Mouse (Mus musculus) frontal cortex, postnatal 25 days (tissue): ENCODE measurements around the gene 4930452B06Rik.
"Not testable (repeated sequence)": the region's sequence is repeated elsewhere in the genome, so short reads cannot be mapped to it uniquely, and the experiment has no call there.

Experiments
- DNase-seq, 2 experiments: peaks; one replicate each; pipeline ENCODE4 v3.0.0; 2022; ENCODE audit warnings: low spot score in 2 of 2

The 4930452B06Rik gene

DNA sequence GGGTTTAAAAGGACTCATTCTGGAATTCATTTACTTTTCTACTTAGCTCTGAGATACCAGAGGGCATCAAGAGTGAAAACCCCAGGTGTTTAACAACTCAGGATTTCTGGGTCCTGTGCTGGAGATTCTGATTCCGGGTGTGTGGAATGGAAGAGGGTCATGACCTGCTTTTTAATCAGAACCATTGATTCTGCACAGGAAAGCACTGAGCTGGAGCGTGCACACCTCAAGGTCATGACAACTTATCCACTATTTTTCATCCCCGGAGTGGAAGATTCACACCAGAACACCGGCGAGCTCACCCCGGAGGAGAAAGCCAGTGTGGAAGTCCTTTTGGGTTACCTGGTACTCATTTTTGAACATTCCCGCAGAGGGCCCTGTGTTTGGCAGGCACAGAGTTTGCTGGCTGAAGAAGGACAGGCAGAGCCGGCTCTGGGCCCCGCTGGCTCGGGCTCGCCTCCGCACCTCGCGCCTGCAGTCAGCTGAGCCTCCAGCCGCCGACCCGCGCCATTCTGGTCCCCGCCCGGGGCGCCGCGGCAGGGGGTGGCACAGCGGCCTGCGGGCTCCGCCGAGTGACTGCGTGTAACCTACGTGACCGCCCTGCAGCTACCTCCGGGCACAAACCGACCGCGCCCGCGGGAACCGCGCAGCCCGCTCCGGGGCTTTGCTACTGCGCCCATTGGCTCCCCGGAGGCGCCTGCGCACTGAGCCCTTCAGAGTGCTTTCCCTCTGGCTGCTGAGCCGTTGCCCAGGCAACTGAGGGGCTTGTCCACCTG, at the start of gene 4930452B06Rik:
Gene 4930452B06Rik (minus strand): TSS at position 605 of the 776 bp plus-strand sequence.
- peak; percentile 62 to 65 for DNase-seq

DNA sequence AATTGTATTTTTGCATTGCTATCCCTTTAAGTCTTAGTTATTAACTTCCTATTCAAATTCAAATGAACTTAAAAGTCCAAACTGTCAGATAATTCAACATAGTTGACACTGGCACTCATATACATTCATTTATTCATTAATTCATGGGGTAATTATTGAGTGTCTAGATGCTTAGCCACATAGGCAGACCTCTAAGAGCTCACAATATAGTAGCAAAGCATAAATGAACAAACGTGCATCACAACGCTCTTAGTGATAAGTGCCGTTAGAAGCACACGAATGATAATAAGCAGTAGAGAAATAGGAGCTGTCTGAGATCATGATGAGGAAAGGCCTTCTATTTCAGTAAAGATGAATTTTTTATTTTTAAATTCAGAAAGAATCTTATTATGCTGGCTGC, 46.6 kb upstream of the 4930452B06Rik start:
- DNase-seq, result no peak

DNA sequence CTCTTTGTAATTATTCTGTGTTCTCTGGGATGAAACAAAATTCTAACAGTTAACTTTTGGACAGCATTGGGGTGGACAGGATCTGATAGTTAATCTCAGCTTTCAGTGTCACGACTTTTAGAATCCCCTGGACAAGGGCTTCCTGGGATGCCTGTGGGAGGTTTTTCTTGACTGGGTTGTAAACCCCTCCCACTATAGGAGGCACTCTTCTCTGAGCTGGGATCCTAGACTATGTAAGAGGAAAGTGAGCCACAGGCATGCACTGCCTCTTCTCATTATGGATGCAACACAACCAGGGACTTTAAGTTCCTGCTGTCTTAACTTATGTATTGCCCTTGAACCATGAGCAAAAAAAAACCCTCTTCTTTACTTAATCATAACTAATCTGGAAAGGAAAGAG, 23.4 kb upstream of the 4930452B06Rik start:
- DNase-seq, result no peak

DNA sequence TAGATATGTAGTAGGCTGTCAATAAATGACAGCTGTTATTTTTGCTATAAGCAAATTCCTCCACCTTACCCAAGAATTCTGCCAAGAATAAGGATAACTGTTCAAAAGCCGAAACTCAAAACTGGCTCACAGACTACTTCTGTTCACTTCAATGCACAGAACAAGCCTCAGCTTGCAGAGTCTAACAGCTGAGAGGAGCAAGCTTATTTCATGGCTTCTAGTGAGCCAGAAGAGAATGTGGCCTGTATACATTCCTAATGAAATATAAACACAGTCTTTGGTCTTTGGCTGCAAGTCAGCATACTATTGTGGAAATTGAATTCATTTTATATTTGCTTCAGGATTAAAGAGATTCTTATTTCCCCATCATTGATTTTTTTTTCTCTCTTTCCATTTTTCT, 22.4 kb upstream of the 4930452B06Rik start:
- no peak for DNase-seq

DNA sequence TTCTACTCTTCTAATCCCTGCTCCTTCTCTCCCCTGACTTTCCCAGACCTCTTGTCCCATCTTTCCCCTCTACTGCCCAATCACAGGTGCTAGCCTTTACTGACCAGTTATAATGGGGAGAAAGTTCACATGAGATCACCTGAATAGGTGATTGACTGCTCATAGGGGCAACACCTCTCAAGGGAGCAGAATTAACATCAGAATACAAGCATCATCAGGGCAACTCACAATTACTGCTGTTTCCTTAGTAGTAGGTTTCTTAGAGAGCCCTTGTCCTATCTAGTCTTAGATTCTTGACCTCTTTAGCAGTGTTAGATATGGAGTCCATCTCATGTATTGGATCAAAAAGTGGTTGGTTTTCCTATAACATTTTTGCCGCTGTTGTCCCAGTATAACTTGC, 20.1 kb upstream of the 4930452B06Rik start:
- no peak for DNase-seq

DNA sequence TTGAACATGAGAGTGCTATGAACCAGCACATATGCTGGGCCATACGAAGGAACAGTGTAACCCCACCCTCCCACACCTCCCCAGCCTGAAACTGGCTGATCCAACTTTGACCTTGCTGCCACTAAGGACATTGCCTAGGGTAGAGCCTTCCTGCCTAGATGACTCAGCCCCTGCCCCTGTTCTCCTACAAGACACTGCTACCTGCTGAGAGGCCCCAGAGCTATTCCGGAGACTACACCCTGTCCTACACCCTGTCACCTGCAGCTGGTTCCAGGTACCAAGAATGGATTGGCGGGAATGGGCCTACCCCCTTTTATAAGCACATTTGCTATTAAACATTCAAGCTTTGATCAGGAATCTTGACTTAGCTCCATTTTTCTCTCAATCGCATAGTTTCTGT, 13.9 kb upstream of the 4930452B06Rik start:
- no peak for DNase-seq

DNA sequence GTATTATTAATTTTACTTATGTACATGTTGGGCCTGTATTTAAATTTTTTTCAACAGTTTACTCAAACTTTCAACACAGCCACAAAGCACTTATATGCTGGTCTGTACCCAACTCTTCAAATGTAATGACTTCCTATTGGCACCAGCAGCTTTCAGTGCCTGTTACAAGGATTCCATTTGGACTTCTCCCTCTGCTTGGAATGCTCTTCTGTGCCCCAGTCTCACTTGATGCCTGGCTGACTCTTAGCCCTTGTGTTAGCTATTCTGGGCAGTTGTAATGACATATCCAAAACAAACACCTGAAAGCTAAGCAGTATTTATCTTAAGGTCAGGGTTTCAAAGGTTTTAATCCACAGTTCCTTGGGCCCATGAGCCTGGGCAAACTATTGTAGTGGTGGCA, 5.7 kb downstream of the 4930452B06Rik start:
- no peak for DNase-seq

DNA sequence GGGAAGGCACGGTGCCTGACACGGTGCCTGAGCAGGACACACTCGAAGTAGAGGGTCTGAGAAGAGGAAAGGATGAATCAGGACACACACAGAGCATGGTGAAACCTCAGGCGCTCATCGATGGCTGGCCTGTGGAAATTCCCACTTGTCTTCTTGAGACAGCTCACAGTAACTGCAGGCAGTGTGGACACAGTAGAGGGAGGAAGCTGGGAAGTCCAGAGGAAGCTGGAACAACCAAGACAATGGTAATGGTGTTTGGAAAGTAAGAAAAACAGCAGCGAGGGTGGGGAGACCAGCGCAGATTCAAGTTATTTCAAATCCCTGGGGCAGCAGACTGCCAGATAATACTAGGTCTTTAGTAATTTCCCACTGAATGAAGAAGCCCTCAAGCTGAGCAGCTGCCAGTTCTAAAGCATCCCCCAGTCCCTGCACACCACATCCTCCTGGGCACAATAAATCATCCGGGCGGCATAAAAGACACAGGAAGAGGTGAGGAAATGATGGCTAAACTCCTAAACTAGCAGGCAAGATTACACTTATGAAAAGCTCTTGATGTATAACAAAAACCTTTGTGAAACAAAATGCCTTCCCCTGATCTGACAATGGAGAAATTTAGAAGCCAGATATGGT, 24.3 kb downstream of the 4930452B06Rik start:
- DNase-seq, result no peak

DNA sequence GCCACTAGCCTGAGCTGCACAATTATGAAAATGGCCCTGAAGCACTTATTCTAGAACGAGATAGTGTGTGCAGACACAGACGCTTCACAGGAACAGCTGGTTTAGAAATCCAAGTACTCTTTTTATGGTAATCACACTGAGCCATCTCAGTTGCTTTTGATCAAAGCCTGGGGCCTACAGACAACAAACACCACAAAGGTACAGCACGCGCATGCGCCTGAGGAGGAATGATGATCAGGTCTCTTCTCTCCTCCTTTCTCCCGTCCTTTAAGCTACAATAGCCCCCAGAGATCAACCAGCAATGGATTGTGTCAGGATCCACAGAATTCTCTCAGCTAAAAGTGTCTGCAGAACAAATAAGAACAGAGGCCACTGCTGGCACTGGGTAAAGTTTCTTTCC, 33.8 kb downstream of the 4930452B06Rik start:
- DNase-seq, result no peak

DNA sequence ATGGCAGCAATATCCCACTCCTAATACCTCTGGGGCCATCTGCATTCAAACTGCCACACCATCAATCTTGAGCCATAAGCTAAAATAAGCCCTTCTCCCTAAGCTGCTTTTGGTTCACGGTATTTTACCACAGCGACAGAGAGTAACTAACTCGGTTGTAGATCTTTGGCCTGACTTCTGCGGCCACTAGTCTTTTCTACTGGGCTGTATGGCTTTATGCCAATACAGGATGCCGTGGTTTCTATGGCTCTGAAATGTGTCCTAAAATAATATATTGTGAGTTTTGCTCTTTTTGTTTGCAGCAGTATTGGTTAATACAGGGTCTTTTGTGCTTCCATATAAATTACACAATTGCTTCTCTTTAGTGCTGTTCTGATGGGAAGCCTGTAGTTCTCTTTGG, 37.6 kb downstream of the 4930452B06Rik start:
- no peak for DNase-seq

DNA sequence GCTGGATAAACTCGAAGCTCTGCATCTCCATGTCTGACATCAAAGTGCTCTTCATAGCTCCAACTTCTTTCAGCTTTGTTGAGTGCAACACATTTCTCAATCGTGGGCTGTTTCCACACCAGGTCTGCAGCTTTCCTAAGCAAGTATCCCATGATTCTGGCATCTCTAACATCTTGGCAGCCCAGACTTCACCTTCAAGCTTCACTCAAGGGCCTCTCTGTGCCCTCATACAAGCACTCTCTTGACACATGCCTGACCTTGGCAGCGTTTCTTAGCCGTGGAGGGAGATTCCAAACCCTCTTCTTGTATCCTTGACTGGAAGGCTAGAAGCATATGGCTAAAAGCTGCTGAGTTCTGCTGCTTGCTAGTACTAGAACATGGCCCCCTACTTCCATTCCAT, 38.6 kb downstream of the 4930452B06Rik start:
- DNase-seq, result no peak

DNA sequence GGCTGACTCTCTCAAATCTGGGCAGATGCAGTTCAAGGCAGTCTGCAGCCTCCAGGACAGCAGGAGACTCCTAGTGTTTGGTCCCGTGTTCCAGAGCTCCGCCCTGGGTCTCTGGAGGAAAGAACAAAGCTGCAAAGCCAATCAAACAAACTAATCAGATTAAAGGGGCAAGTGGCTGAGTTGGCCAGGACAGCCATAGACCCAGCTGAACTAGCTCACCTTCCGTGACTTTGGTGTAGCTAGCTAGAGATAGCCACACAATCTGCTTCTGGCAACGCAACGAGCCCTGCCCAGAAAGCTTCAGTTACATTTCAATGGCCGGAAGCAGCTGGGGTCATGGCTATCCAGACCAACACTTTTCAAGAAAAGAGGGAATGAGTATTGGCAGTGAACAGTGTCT, 44.9 kb downstream of the 4930452B06Rik start:
- no peak for DNase-seq

DNA sequence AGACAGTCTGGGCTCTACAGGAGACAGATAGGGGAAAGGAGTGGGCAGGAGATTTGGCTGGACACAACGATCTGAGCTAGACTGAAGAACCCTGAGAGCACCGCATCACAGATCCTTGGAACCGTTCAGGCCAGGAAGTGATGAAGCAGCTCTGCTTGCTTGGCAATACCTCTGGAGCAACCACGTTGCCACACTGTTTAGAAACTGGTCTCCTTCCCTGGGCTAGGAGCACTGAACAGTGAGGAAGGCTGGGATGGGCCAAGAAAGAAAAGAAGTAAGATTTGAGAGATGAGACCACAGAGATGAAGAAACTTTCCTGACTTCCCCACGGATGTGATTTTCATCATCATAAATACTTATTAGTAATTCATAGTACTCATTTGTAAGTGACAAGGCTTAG, 45.5 kb downstream of the 4930452B06Rik start:
- no peak for DNase-seq

DNA sequence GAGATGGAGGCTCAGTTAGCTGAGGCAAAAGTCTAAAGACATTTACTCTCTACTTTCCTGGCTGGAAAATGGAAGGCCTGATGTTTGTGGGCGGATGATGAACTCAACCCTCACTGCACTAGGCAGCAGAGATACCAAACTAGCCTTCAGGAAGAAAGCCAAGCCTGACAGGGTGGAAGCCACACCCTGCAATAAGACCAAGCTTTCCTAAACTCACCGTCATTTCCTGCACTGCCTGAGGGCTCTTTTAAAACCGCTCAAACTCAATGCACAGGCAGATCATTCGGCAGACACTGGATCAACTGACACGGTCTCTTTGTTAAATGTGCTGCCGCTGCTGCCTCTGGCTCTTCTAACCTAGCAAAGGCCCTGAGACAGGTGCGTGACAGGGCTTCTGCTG, 50.4 kb downstream of the 4930452B06Rik start:
- no peak for DNase-seq

DNA sequence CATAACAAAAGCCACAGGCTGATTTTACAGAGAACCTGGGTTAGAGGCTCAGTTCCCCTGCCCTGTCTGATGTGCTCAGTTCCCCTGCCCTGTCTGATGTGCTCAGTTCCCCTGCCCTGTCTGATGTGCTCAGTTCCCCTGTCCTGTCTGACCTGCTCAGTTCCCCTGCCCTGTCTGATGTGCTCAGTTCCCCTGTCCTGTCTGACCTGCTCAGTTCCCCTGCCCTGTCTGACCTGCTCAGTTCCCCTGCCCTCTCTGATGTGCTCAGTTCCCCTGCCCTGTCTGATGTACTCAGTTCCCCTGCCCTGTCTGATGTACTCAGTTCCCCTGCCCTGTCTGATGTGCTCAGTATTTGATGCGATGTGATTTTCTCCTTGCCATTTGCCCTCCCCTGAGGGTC, 51.6 kb downstream of the 4930452B06Rik start:
- not testable (repeated sequence) for DNase-seq

DNA sequence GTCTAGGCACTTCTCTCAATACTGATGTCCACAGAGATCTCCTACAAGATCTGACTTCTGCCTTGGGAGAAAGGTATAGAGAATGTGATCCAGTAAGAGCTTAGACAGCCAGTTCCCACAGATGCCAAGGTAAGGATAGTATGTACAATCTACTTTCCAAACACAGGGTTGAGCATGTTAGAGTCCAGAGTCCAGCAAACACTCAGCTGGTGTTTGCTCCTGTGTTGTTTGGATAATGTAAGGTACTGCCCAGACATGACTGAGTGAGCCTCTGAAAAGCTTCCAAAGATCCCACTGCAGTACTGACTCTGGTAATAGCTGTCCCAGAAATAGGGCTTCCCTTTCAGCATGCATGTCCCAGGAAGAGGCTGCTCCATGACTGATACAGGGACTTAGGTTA, 54.0 kb downstream of the 4930452B06Rik start:
- no peak for DNase-seq

DNA sequence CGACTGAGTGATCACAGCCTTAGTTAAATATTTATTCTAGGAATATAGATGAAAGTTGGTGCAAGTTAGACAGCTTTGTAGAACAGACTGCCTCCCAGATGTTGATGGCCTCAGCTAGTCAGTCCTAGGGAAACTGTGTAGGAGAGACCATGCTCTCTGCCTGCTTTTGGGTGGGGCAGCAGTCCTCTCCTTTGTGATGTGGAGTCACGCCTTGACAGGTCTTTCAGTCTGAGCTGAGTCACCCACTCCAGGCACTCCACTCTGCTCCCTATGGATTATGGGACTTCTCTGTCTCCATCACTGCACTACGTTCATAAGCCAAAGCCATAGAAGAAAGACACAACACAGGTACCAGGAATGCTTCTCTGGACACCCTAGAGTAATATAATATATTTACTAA, 55.9 kb downstream of the 4930452B06Rik start:
- no peak for DNase-seq

DNA sequence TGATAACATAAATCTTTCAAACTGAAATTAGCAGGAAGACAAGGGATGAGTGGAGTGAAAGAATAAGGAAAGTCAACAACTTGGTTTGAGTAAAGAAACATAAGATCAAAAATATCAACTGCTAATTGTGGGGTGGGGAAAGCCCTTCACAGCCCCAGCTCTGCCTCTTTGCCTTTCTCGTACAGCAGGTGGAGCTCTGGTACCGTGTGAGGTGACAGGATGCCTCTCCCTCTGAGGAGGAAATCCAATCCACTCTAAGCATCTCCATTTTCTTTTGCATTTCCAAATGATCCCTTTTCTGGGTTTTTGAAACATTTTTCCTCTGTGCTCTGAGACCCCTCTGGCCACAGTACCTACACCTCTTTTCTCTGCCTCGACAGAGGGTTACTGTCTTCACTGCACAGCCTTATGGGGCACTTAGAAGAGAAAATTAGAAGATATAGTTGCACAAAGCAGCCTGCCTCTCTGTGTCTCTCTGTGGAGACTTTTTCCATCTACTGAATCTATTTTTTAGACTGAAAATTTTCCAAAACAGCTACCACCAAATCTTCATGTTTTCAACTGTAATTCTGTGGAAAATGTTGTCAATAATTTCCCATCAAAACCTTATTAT, 57.4 kb downstream of the 4930452B06Rik start:
- peak; percentile 35 to 47 for DNase-seq

DNA sequence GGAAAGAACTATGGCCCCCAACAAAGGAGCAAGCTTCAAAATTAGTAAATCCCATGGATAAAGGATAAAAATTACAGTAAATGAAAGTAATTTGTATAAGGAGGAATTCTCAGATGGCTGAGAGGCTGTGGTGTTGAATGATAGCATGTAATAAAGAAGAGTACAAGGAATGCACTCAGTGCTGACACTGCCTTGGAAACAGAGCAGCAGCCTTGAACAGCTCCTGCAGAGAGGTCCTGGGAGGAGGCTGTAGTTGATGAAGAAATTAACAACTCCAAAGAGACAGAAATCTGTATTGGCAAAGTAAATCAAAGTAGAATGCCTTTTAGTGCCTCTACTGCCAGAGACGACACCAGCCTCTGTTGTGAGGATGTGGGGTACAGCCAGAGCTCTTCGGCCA, 61.1 kb downstream of the 4930452B06Rik start:
- no peak for DNase-seq

DNA sequence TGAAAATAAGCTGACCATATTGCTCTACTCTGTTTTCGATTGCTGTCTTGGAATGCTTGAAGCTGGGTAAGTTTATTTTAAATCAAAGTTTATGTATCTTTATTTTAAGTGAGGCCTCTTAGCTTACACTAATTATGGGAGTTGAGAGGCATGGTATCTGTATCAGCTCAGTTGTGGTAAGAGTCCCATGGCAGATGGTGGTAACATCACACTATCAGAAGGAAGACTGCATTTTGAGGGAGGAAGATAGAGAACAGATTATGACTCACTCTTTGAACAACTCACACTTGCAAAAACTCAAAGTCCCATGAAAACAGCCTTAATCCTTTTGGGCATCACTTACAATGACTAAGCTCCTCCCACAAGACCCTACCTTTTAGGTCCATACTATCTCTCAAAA, 81.0 kb downstream of the 4930452B06Rik start:
- DNase-seq, result no peak

DNA sequence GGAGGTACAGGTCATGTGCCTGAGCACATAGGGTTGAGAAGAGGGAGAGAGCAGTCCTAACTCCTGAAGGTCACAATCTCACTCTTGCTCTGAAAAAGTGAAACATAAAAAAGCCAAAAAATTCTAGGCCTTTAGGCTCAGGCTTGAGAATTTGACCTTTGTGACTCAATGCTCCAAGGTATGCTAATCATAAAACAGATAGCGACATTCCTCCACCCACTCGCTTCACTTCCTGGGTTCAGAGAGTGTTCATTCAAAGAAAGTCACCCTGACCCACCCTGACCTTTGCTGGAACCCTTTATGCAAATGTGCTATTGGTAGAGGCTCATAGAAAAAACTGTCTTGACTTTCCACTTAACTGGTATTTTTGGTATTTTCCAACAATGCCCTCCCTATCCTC, 115.0 kb downstream of the 4930452B06Rik start:
- not testable (repeated sequence) for DNase-seq

DNA sequence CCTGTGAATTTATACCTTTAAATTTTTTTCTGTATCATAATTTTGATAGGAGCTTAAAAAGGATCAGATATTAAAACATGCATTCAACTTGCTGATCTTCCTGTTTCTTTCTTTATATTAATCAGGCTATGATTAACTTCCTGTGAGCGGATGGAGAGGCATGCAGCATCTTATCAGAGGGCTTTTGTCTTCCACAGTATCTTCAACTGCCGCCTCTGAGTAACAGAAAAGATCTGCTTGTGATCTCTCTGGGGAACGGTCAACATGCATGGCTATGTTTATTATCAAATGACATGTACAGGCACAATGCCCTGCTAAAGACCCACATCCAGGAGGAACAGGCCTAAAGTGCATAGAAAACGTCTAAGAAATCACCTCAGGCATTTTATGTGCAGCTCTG, 116.9 kb downstream of the 4930452B06Rik start:
- DNase-seq, result no peak

DNA sequence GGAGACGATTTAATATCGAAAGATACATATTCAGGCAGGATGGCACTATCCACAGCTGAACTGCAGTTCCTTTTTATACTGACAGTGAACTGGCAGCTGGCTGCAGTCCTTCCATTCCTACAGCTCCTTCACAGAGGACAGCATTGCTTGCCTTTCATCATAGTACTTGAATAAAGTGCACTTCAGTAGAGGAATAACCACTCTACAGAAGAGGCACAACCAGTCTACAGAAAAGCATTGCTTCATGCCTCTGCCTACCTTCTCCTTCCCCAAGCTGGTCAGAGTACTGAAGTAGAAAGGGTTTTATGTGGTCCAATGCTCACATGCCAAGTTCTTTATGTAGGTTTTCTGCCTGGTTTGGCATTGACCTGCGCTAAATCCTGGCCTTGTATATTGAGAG, 130.0 kb downstream of the 4930452B06Rik start:
- no peak for DNase-seq
